Mouse (Mus musculus) macrophage (primary cell): ENCODE data around the gene Gas7. TPM values are rescaled to one million over a fixed set of nuclear protein-coding genes. Genes with fewer than 3 reads are reported as not detected.
A peak's percentile ranks its signal among the peaks of the same experiment; 100 is the strongest.

Source experiments
- H3K27ac ChIP-seq: fragments of 350-480 bp; formaldehyde crosslinking; 2 replicates; pipeline ENCODE4 v1.9.0; 2021
- H3K36me3 ChIP-seq: fragments of 350-480 bp; formaldehyde crosslinking; 2 replicates; pipeline ENCODE4 v1.9.0; 2021; ENCODE audit errors: inconsistent target
- H3K4me3 ChIP-seq: fragments of 350-480 bp; formaldehyde crosslinking; 2 replicates; pipeline ENCODE4 v1.9.0; 2021; ENCODE audit errors: inconsistent target
- H3K79me2 ChIP-seq: fragments of 350-480 bp; formaldehyde crosslinking; 2 replicates; pipeline ENCODE4 v1.9.0; 2021; ENCODE audit errors: inconsistent target
- WGBS: methylation state at CpG from one replicate; pipeline ENCODE4 v1.1.7; 2026; ENCODE audit warnings: inconsistent platforms; ENCODE audit not compliant: missing documents; 5-methylcytosine and 5-hydroxymethylcytosine counted together
- polyA plus RNA-seq: library from polyadenylated mRNA; stranded (reverse); fragments of 250-400 nt; gene quantifications from 3 replicates; pipeline ENCODE4 v1.2.4, GENCODE M21; 2018; ENCODE audit warnings: inconsistent platforms
- total RNA-seq, 78 experiments: library from RNA; depleted of rRNA; stranded (reverse); fragments of 250-400 nt; gene quantifications; 1 replicate in 9 of 78; 2 replicates in 24 of 78; 3 replicates in 43 of 78; 4 replicates in 2 of 78; pipeline ENCODE4 v1.2.4; 2018; ENCODE audit warnings: inconsistent platforms in 56 of 78

Gas7 gene
- total RNA-seq (2018; cell fraction: chromatin; rRNA removed) = 1,000 to 10,000 TPM in 9 of 26 experiments, 100 to 1,000 TPM in 17; 208 to 2,451 (median 601) TPM
- total RNA-seq (2018; cell fraction: cytosol; rRNA removed) = 100 to 1,000 TPM; 162 to 553 (median 186) TPM
- 1,000 to 10,000 TPM in 4 of 26 experiments, 100 to 1,000 TPM in 22; 124 to 1,781 (median 391) TPM for total RNA-seq (2018; cell fraction: nucleus; rRNA removed)
- polyA plus RNA-seq = 39.5 to 121 TPM (median 113 TPM) in 3 replicates

DNA sequence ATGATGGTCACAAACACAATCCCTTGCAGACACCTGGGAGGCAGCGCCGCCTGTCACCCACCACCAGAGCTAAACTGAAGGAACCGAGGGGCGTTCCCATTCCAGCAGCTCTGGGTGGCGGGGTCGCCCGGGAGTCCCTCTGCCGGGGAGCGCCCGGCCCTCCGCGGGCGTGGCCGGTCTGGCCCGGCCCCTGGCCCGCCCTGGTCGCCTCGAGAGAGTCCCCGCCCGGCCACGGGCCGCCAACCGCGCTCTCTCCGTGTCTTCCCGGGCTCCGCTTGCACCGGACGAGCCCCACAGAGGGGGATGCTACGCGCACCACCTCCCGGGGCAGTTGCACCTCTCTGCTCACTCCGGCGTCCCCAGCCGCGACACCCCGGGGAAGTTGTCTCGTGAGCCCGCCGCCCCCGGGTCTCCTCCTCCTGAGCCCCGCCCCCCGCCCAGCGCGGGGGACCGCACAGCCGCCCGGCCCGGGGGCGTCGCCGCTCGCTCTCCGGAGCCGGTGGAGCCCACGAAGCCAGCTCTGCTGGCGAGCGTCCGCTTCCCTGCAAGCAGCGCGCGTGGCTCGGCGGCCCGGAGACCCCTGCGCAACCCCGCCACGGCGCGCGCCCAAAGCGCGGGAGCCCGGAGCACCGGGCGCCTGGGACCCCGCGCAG is at the start of gene Gas7:
Gene Gas7 (plus strand): TSS at position 564 of the 653 bp plus-strand sequence.
- Histone ChIP-seq H3K27ac (peak within 1 kb of the TSS; percentile 45), H3K36me3 (no peaks in the 10 kb centered on the region), H3K4me3 (peak within 1 kb of the TSS; percentile 63), H3K79me2 (peaks cover 36% of the 10 kb centered on the region)
- WGBS = 3% methylated on average over 61 of the region's 78 CpGs

DNA sequence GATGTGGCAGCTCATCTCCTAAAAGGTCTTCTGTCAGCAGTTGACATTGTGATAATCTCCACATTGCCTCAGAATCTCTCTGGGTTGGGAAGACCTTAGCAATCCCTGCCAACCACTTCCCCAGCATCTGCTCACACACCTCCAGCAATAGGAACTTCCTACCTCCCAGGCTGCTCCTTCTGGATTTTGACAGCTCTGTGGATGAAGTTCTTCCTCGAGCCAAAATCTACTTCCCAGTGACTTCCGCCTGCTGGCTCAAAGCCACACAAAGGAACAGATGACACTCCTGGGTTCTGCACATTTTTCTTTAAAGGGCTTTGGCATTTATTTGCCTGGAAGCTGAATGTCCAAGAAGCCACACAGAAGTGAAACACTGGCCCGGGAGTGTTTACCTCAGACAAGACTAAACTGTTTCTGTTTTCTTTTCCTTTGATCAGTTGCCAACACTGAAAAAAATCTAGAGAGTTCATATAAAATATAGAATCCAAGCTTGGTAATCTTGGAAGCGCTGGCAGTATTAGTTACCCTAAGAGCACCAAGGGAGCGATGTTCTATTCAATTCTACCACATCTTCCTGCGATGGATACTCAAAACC is 40.8 kb upstream of the Gas7 start:
- no peak overlapping the region for H3K27ac ChIP-seq
- 86% methylated on average over 6 of the region's 6 CpGs for WGBS
- H3K4me3 ChIP-seq = no peak overlapping the region
- H3K79me2 ChIP-seq = no peaks in the 10 kb centered on the region
- H3K36me3 ChIP-seq = no peaks in the 10 kb centered on the region

GRCm38 (mm10) chr11:67423575-67423974 is 31.7 kb upstream of the Gas7 start:
- Histone ChIP-seq H3K27ac (no peak overlapping the region), H3K79me2 (no peaks in the 10 kb centered on the region), H3K4me3 (no peak overlapping the region), H3K36me3 (no peaks in the 10 kb centered on the region)
- 97% methylated on average over 13 of the region's 13 CpGs for WGBS

GRCm38 (mm10) chr11:67428196-67428595 is 27.0 kb upstream of the Gas7 start:
- 32% methylated on average over 3 of the region's 3 CpGs for WGBS
- no peak overlapping the region for H3K27ac ChIP-seq
- H3K79me2 ChIP-seq = no peaks in the 10 kb centered on the region
- no peaks in the 10 kb centered on the region for H3K36me3 ChIP-seq
- no peak overlapping the region for H3K4me3 ChIP-seq

- no peak overlapping the region for H3K27ac ChIP-seq
- H3K79me2 ChIP-seq = no peaks in the 10 kb centered on the region
- WGBS = 0% methylated on average over 1 of the region's 1 CpGs
- no peak overlapping the region for H3K4me3 ChIP-seq
- H3K36me3 ChIP-seq = no peaks in the 10 kb centered on the region
Observed at GRCm38 (mm10) chr11:67429836-67430235, 25.4 kb upstream of the Gas7 start.

DNA sequence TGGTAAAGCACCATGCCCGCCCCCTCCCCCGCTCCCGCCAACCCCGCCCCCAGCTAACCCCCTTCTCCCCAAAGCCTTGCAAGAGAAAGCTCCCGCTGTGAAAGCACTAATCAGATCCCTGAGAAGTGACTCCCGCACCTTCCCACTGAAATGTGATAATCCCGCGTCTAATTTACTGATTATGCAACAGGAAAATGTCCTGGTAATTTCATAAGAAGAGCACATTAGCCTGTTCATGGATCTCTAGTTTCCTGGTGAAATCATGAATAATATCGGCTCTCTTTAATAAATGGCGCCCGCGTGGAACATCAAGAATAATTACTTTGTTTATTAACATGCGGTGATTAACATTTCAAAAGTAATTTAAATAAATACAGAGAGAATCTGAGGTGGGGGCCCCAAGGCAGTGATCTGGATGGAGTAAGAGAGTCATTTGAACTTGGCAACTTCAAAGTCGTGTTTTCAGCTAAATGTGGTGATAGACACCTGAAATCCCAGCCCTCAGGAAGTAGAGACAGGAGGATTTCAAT is 24.1 kb upstream of the Gas7 start:
- Histone ChIP-seq H3K4me3 (no peak overlapping the region), H3K36me3 (no peaks in the 10 kb centered on the region), H3K27ac (no peak overlapping the region), H3K79me2 (no peaks in the 10 kb centered on the region)
- WGBS = 59% methylated on average over 13 of the region's 14 CpGs

DNA sequence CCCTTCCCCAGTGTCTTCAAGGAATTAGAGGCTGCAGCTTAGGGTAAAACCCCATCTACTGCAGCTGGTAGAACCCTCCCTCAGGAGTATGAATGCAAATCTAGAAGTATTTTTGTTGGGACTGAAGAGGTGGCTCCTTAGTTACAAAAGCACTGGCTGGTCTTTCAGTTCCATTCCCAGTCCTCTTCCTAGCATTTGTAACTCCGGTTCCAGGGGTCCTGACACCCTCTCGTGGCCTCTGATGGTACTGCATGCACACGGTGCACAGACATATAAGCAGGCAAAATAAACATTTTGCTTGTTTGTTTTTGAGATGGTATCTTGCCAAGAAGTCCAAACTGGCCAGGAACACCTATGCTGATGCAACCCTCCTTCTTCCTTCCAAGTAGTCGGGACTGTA is 23.4 kb upstream of the Gas7 start:
- Histone ChIP-seq H3K4me3 (no peak overlapping the region), H3K79me2 (no peaks in the 10 kb centered on the region), H3K36me3 (no peaks in the 10 kb centered on the region), H3K27ac (no peak overlapping the region)
- 69% methylated on average over 4 of the region's 4 CpGs for WGBS

- no peaks in the 10 kb centered on the region for H3K36me3 ChIP-seq
- H3K4me3 ChIP-seq = no peak overlapping the region
- no peak overlapping the region for H3K27ac ChIP-seq
- no peaks in the 10 kb centered on the region for H3K79me2 ChIP-seq
- 100% methylated on average over 3 of the region's 5 CpGs for WGBS
Observed at GRCm38 (mm10) chr11:67433763-67434162, 21.5 kb upstream of the Gas7 start.

DNA sequence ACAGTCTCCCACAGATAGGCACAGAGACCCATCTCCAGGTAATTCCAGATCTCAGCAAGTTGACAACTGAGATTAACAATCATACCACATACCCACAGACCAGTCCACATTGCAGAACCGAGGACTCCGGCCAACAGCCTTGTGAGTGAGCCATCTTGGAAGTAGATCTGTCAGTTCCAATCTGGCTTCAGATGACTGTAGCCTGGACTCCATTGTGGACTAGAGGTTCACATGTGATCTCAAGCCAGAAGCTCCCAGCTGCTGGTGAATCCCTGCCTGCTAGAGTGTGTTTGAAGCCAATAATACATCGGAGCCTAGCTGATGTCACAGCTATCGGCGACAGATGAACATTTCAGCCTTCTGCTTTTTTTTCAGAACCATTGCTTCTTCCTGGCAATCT is 16.5 kb upstream of the Gas7 start:
- H3K27ac ChIP-seq = no peak overlapping the region
- no peak overlapping the region for H3K4me3 ChIP-seq
- 92% methylated on average over 5 of the region's 5 CpGs for WGBS
- H3K36me3 ChIP-seq = no peaks in the 10 kb centered on the region
- no peaks in the 10 kb centered on the region for H3K79me2 ChIP-seq

GRCm38 (mm10) chr11:67445058-67445825 is 10.0 kb upstream of the Gas7 start:
- no peak overlapping the region for H3K4me3 ChIP-seq
- H3K27ac ChIP-seq = no peak overlapping the region
- WGBS = 77% methylated on average over 14 of the region's 14 CpGs
- H3K79me2 ChIP-seq = no peaks in the 10 kb centered on the region
- no peaks in the 10 kb centered on the region for H3K36me3 ChIP-seq

DNA sequence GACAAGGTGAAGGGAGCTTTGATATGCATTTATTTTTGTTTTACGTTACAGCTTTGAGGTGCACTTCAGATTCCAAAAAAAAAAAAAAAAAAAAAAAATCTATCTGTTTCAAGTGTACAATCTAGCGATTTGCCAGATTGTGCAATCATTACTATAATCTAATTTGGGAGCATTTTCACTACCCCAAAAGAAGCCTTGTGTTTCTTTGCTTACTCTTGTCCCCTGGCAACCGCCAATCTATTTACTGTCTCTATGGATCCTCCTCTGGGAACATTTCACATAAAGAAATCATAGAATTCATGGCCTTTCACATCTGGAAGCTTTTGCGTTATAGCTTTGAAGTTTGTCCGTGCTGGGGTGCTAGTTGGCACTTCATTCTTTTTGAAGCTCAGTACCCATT is 3.7 kb upstream of the Gas7 start:
- Histone ChIP-seq H3K4me3 (no peak overlapping the region), H3K36me3 (no peaks in the 10 kb centered on the region), H3K27ac (no peak overlapping the region), H3K79me2 (peaks cover 8% of the 10 kb centered on the region)
- WGBS = 57% methylated on average over 5 of the region's 5 CpGs

DNA sequence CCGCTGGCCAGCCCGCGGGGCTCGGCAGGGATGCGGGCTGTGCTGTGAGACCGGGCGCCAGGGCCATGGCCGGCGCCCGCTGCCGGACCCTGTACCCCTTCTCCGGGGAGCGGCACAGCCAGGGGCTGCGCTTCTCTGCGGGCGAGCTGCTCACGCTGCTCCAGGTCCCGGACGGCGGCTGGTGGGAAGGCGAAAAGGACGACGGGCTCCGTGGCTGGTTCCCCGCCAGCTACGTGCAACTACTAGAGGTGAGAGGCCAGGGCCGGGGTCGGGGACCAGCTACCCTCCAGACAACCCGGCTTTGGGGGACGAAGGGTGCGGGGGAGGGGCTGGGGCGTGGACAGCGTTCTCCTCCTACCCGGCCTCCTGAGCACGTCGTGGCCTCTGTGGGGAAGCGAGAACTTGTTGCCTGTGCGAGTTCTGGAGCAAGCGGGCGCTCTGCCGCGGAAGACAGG is 317 bp downstream of the Gas7 start:
- Histone ChIP-seq H3K36me3 (no peaks in the 10 kb centered on the region), H3K27ac (peak overlapping the region; percentile 45), H3K79me2 (peaks cover 42% of the 10 kb centered on the region), H3K4me3 (peak overlapping the region; percentile 63)
- 4% methylated on average over 42 of the region's 42 CpGs for WGBS

DNA sequence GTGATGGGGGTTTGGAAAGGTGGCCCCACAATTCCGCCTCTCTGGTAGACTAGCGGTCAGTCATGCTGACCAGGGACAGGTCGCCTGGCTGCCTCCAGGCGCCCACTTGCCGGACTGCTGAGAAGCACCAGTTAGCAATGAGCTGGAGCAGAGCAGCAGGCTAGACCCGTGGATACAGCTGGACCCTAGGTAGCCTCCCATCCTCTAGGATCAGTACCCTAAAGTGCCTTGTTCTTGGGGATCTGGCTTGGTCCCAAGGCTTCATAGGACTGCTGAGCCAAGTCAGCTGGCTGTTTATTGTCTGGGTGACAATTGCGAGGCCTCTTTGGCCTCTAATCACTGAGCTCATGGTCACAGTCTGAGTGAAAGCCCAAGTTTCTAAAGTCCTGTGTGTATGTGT is 792 bp downstream of the Gas7 start:
- Histone ChIP-seq H3K36me3 (no peaks in the 10 kb centered on the region), H3K4me3 (peak overlapping the region; percentile 63), H3K79me2 (peaks cover 47% of the 10 kb centered on the region), H3K27ac (peak overlapping the region; percentile 45)
- WGBS = 61% methylated on average over 7 of the region's 7 CpGs

DNA sequence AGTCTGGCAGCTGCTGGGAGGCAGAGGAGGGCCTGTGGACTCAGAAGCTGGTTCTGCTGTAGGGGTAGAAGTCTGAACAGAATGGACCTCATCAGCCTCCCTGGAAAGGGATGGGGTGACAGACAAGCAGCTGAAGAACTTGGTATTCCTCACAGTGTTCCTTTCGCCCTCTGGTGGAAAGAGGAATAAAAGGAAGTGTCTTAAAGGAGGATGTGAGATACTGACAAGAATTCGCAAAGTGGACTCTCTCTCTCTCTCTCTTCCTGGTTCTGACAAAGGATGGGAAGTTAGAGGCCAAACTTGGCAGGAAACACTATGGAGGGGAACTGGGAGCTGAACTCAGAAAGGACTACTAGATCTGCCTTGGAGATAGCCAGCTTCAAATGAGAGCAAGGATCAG is 2.9 kb downstream of the Gas7 start:
- 8% methylated on average over 2 of the region's 2 CpGs for WGBS
- no peaks in the 10 kb centered on the region for H3K36me3 ChIP-seq
- peaks cover 57% of the 10 kb centered on the region for H3K79me2 ChIP-seq
- H3K4me3 ChIP-seq = no peak overlapping the region
- peak overlapping the region; percentile 36; the same call in 1 of the 2 replicates for H3K27ac ChIP-seq
